Mouse (Mus musculus) gastrocnemius, postnatal 36 days (tissue): ENCODE data around the gene Slc16a8. TPM values are rescaled to one million over a fixed set of nuclear protein-coding genes. Genes with fewer than 3 reads are reported as not detected.

Source experiments
- DNase-seq, 2 experiments: peaks; one replicate each; pipeline ENCODE4 v3.0.0; 2022
- intact Hi-C: fragments of 180-260 bp; cut with DNase I; formaldehyde crosslinking; loops from one replicate; pipeline ENCODE4 v1.15.1; 2025
- long read RNA-seq, 2 experiments: library from polyadenylated mRNA; stranded (forward); transcript quantifications; one replicate each; pipeline ENCODE4 v2.0.0; 2021
- total RNA-seq, 2 experiments: library from RNA; stranded (reverse); gene quantifications; 2 replicates each; pipeline ENCODE4 v1.2.3; 2021

Slc16a8 gene
- total RNA-seq: under 1 TPM in 1 of 2 experiments, not detected in 1; 0.18 TPM
- long read RNA-seq, experiment 1: 0 reads
- long read RNA-seq, experiment 2, partial matches to known transcripts: 0 of 1 reads
- long read RNA-seq, experiment 2, other reads (novel, unspliced or antisense): 1 of 1 reads

- intact Hi-C loops: no loop called here
- DNase-seq: no peak
Observed at GRCm38 (mm10) chr15:79254661-79255060, at the start of gene Slc16a8. Gene Slc16a8 (minus strand): TSS chr15:79254761.

DNA sequence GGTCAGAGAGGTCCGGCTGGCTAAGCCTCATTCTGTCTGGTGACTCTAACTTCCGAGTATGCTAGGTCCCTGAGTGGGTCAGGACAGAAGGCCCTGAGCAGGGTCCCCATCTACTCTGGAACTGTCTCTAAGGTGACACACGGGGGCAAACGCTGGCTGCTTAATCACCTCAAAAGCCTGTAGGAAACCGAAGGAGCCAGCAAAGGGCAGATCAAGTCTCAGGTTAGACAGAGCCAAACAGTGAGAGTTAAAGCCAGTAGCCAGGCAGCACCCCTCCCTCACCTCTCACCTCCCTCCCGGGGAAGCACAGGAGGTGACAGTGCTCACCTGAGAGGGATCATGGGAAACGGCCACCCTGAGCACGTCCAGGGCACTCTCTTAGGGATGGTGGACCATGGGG lies 49.2 kb upstream of the Slc16a8 start:
- intact Hi-C loops: no loop called here
- no peak for DNase-seq

DNA sequence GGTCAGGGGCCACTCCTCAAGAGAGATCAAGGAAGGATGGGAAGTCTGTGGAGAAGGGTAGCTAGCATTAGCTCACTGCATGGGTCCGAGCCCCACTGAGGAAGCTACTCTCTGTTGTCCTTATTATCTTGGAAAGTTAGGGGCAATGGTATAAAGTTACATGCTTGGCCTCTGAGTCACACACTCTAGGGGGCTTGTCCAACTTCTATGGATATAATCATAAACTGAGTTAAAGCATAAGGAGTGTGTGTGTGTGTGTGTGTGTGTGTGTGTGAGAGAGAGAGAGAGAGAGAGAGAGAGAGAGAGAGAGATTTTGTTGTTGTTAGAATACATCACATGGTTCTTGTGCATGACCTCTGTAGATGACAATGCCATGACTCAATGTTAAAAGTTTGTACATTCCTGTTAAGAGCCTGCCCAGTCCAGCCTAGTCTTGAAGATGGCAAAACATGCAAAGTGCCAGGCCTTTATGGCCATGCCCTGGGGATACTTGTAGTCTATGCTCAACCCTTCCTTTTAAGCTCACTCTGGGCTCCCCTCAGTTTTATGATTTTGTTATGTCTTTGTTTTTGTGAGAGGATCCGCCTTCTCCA lies 45.1 kb upstream of the Slc16a8 start:
- intact Hi-C loops: no loop called here

GRCm38 (mm10) chr15:79298553-79298952 lies 44.0 kb upstream of the Slc16a8 start:
- DNase-seq: no peak
- intact Hi-C loops: no loop called here

More for the DNA sequence above, 45.1 kb upstream of the Slc16a8 start:
- DNase-seq: no peak

GRCm38 (mm10) chr15:79292779-79293178 lies 38.2 kb upstream of the Slc16a8 start:
- DNase-seq: no peak
- intact Hi-C loops: no loop called here

DNA sequence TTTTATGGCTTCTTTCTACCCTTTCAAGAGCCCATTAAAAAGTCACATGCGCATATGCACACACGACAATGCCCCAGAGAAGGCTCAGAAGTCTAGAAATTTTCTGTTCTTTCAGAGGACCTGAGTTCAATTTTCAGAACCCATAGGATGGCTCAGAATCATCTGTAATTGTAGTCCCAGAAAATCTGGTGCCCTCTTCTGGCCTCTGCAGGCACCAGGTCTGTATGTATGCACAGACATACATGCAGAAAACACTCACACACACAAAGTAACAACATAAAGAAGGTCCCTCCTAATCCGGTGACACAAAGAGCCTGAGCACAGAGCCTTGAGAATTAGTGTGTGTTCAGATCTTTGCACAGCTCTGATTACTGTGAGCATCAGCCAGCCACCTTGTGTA lies 35.8 kb upstream of the Slc16a8 start:
- DNase-seq: no peak
- intact Hi-C loops: no loop called here

DNA sequence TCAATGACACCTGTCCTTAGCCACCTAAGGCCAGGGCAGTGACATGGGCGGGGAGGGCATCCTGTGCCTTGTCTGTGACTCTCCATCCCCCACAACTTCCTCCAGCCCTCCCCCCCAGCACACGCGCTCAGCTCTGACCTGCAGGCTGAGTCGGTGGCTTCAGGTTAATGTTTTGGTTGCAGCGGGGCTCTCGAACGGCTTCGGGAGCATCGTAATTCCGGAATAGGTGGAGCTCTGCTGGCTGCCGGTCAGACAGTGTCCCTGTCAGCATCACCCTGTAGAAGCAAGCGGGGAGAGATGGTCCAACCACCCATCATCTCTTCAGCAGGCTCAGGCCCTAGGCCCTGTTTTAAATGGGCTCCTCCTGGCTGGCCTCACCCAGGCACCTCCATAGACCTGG lies 34.9 kb upstream of the Slc16a8 start:
- DNase-seq: no peak
- intact Hi-C loops: no loop called here

GRCm38 (mm10) chr15:79288387-79288786 lies 33.8 kb upstream of the Slc16a8 start:
- intact Hi-C loops: no loop called here
- no peak for DNase-seq

DNA sequence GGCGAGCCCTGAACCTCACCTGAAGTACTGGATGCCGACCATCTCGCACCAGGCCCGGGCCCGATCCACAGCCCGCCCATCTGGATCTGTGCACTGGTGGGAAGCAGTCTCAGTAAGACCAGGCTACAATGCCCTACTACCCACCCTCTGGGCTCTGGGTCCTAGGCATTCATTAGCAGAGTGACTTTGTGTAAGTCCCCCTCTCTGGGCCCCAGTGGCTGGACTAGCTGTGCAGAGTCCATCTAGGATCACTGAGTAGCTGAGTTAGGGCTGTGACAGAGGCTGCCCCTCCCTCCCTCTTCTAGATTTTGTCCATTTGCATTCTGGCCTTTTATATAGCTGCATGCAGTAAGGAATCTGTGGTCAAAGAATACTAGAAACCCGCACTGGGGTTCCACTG lies 32.5 kb upstream of the Slc16a8 start:
- DNase-seq: no peak
- intact Hi-C loops: no loop called here

GRCm38 (mm10) chr15:79286141-79286540 lies 31.6 kb upstream of the Slc16a8 start:
- intact Hi-C loops: no loop called here
- DNase-seq: no peak

- intact Hi-C loops: no loop called here
- no peak for DNase-seq
Observed at GRCm38 (mm10) chr15:79285399-79285798, 30.8 kb upstream of the Slc16a8 start, which contains the start of gene Baiap2l2. Gene Baiap2l2 (minus strand): TSS chr15:79285537.

- no peak for DNase-seq
- intact Hi-C loops: no loop called here
Observed at GRCm38 (mm10) chr15:79283371-79283770, 28.8 kb upstream of the Slc16a8 start.

- intact Hi-C loops: no loop called here
Observed at GRCm38 (mm10) chr15:79282434-79282833, 27.9 kb upstream of the Slc16a8 start.

GRCm38 (mm10) chr15:79281389-79281788 lies 26.8 kb upstream of the Slc16a8 start:
- intact Hi-C loops: no loop called here
- no peak for DNase-seq

More at GRCm38 (mm10) chr15:79282434-79282833, 27.9 kb upstream of the Slc16a8 start:
- no peak for DNase-seq

- DNase-seq: peak in 1 of 2 experiments; percentile 29
- intact Hi-C loops: no loop called here
Observed at GRCm38 (mm10) chr15:79280850-79281249, 26.3 kb upstream of the Slc16a8 start.

DNA sequence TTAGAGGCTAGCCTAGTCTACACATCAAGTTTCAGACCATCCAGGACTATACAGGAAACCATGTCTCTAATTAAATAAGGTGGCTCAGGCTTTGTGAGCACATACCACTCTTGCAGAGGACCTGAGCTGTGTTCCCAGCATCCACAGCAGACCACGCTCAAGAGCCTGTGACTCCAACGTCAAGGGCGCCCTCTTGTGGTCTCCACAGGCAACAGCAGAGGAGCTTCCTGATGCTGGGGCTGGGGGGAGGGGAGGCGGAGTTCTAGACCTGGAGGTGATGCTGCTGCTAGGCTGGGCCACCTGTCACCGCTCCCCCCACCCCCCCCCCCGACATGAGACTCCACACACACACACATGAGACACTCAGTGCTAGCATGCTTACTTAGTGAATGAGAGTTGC lies 25.6 kb upstream of the Slc16a8 start:
- intact Hi-C loops: no loop called here
- DNase-seq: no peak

- intact Hi-C loops: no loop called here
- DNase-seq: no peak
Observed at GRCm38 (mm10) chr15:79277728-79278127, 23.2 kb upstream of the Slc16a8 start.

GRCm38 (mm10) chr15:79273020-79273419 lies 18.5 kb upstream of the Slc16a8 start:
- intact Hi-C loops: no loop called here
- DNase-seq: no peak

- intact Hi-C loops: no loop called here
- no peak for DNase-seq
Observed at GRCm38 (mm10) chr15:79271124-79271746, 16.7 kb upstream of the Slc16a8 start.

DNA sequence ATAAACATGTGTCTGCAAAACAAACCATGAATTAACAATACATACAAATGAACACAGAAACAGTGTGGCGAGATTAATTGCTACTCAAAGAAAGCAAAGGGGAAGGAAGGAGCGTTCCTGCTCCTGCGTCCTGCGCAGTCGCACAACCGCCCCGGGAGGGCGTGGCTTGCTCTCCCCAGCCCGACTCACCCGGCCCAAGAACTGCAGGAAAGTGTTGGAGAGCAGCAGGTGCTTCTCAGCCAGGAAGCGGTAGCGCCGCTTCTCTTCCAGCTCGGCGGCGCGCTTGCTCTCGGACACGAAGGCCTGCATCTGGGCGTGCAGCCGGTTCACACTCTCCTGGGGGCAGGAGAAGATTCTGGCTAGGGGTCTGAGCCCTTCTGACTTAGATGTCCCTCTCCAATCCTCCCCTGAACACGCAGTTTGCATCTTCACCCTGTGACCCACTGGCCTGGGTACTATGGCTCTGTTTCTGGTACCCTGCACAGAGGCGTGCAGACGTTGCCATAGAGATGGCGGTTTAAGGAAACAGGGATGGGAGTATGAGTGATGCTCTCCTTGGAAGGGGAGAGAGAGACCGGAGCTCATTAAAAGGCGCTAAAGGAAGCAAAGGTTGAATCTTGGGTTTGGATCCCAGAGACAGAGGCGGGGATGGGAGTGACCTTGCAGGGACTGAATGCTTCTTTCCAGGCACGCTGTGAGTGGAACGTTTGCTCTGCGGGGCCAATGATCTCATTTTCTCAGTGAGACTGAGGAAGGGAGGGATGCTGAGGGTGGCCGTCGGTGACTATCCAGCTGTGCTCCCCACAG lies 16.0 kb upstream of the Slc16a8 start:
- intact Hi-C loops: no loop called here
- DNase-seq: peak; percentile 54 to 65

GRCm38 (mm10) chr15:79268521-79268920 lies 14.0 kb upstream of the Slc16a8 start:
- intact Hi-C loops: no loop called here

More at GRCm38 (mm10) chr15:79268521-79268920, 14.0 kb upstream of the Slc16a8 start:
- DNase-seq: no peak
